Mouse (Mus musculus) hindbrain, embryonic 13.5 days (tissue): ENCODE measurements around the gene Tmem183a. TPM values are rescaled to one million over a fixed set of nuclear protein-coding genes. Genes with fewer than 3 reads are reported as not detected.

Experiments used
- ATAC-seq: fragments of 200-750 bp; cut with Nextera tagmentation; 2 replicates; pipeline ENCODE4 v1.8.0; 2017; ENCODE audit warnings: moderate TSS enrichment; ENCODE audit not compliant: low FRiP score
- H3K27ac ChIP-seq: fragments of 300-500 bp; sonication (generic); 2 replicates; pipeline ENCODE4 v1.5.1; 2015; ENCODE audit warnings: inconsistent platforms, mild to moderate bottlenecking, moderate library complexity
- H3K27me3 ChIP-seq: fragments of 300-500 bp; sonication (generic); 2 replicates; pipeline ENCODE4 v1.6.1; 2015; ENCODE audit warnings: mild to moderate bottlenecking, inconsistent platforms
- H3K36me3 ChIP-seq: fragments of 300-500 bp; sonication (generic); 2 replicates; pipeline ENCODE4 v1.6.1; 2015; ENCODE audit warnings: mild to moderate bottlenecking, inconsistent platforms
- H3K4me1 ChIP-seq: fragments of 300-500 bp; sonication (generic); replicated peaks from 2 replicates; pipeline ENCODE4 v1.6.1; 2015; ENCODE audit warnings: inconsistent platforms
- H3K4me2 ChIP-seq: fragments of 300-500 bp; sonication (generic); 2 replicates; pipeline ENCODE4 v1.6.1; 2015; ENCODE audit warnings: inconsistent platforms, mild to moderate bottlenecking, moderate library complexity
- H3K4me3 ChIP-seq: fragments of 300-500 bp; sonication (generic); 2 replicates; pipeline ENCODE4 v1.5.1; 2015; ENCODE audit warnings: mild to moderate bottlenecking, inconsistent platforms
- H3K9ac ChIP-seq: fragments of 300-500 bp; sonication (generic); 2 replicates; pipeline ENCODE4 v1.6.1; 2015; ENCODE audit warnings: mild to moderate bottlenecking, inconsistent platforms
- H3K9me3 ChIP-seq: fragments of 300-500 bp; sonication (generic); 2 replicates; pipeline ENCODE4 v1.6.1; 2016; ENCODE audit warnings: inconsistent platforms
- WGBS: fragments of 180-500 bp; shearing (Covaris S2); methylation state at CpG from one replicate; pipeline ENCODE4 v1.1.7; 2015; 5-methylcytosine and 5-hydroxymethylcytosine counted together
- polyA plus RNA-seq: library from polyadenylated mRNA; unstranded; fragments of >200 nt; fragmentation: Nextera tagmentation; extraction: Ambion mirVana; gene quantifications from 2 replicates; pipeline ENCODE4 v1.2.1, GENCODE M21; 2015

Tmem183a gene
- polyA plus RNA-seq, 1 experiment from 2014 or later = 128 TPM

- H3K4me2 ChIP-seq = no peak overlapping the region
- peaks cover 15% of the 10 kb centered on the region for H3K27me3 ChIP-seq
- peaks cover 13% of the 10 kb centered on the region for H3K36me3 ChIP-seq
- H3K27ac ChIP-seq = no peak overlapping the region
- whole genome bisulfite sequencing = 93% methylated on average over 9 of the region's 9 CpGs
- no peak for ATAC-seq
- H3K9me3 ChIP-seq = no peaks in the 10 kb centered on the region
- no peak overlapping the region for H3K9ac ChIP-seq
- H3K4me1 ChIP-seq = peaks cover 16% of the 10 kb centered on the region
- H3K4me3 ChIP-seq = no peak overlapping the region
Observed at GRCm38 (mm10) chr1:134304940-134305339, 56.8 kb downstream of the Tmem183a start.

- WGBS = 30% methylated on average over 8 of the region's 8 CpGs
- H3K9ac ChIP-seq = peak overlapping the region; percentile 29; the same call in 1 of the 2 replicates
- H3K9me3 ChIP-seq = no peaks in the 10 kb centered on the region
- no peak overlapping the region for H3K4me3 ChIP-seq
- peak overlapping the region; percentile 79 for H3K27ac ChIP-seq
- peaks cover 37% of the 10 kb centered on the region for H3K27me3 ChIP-seq
- peaks cover 7% of the 10 kb centered on the region; the same call in 1 of the 2 replicates for H3K36me3 ChIP-seq
- H3K4me2 ChIP-seq = no peak overlapping the region
- peaks cover 31% of the 10 kb centered on the region for H3K4me1 ChIP-seq
- no peak for ATAC-seq
Observed at GRCm38 (mm10) chr1:134302568-134303238, 59.1 kb downstream of the Tmem183a start.

- Histone ChIP-seq H3K36me3 (no peaks in the 10 kb centered on the region; the same call in 1 of the 2 replicates), H3K27ac (no peak overlapping the region), H3K9me3 (no peaks in the 10 kb centered on the region), H3K4me2 (peak overlapping the region; percentile 86), H3K9ac (peak overlapping the region; percentile 76), H3K4me1 (peaks cover 31% of the 10 kb centered on the region), H3K27me3 (peaks cover 48% of the 10 kb centered on the region), H3K4me3 (peak overlapping the region; percentile 52)
- ATAC-seq = peak; percentile 65
- 9% methylated on average over 44 of the region's 59 CpGs for WGBS
Observed at GRCm38 (mm10) chr1:134298636-134299411, 63.0 kb downstream of the Tmem183a start.

- Histone ChIP-seq H3K36me3 (no peaks in the 10 kb centered on the region), H3K27ac (no peak overlapping the region), H3K9ac (no peak overlapping the region), H3K27me3 (peaks cover 48% of the 10 kb centered on the region), H3K4me3 (no peak overlapping the region), H3K4me2 (no peak overlapping the region), H3K9me3 (no peaks in the 10 kb centered on the region), H3K4me1 (peaks cover 23% of the 10 kb centered on the region)
- WGBS = 86% methylated on average over 8 of the region's 8 CpGs
- no peak for ATAC-seq
Observed at GRCm38 (mm10) chr1:134297265-134297664, 64.5 kb downstream of the Tmem183a start.

Other genes starting within 250 kb of the Tmem183a start
- gene Chil1, start 179.8 kb downstream of the Tmem183a start, polyA plus RNA-seq = 2.8 and 3.2 TPM in 2 replicates
- gene Mybph, start 168.5 kb downstream of the Tmem183a start, polyA plus RNA-seq = 0.83 and 1.9 TPM in 2 replicates
- 10.2 and 10.6 TPM in 2 replicates for gene Adora1, start 126.5 kb downstream of the Tmem183a start, polyA plus RNA-seq
- 3.6 and 3.8 TPM in 2 replicates for gene Myog, start 72.0 kb downstream of the Tmem183a start, polyA plus RNA-seq
- gene Ppfia4, start 29.1 kb downstream of the Tmem183a start, polyA plus RNA-seq = 10.9 and 12.3 TPM in 2 replicates
- not detected in 2 replicates for gene 4933406M09Rik, start 24.0 kb upstream of the Tmem183a start, polyA plus RNA-seq
- 19.0 and 19.9 TPM in 2 replicates for gene Cyb5r1, start 43.6 kb upstream of the Tmem183a start, polyA plus RNA-seq
- 69.8 and 72.0 TPM in 2 replicates for gene Adipor1, start 53.4 kb upstream of the Tmem183a start, polyA plus RNA-seq
- gene Klhl12, start 93.6 kb upstream of the Tmem183a start, polyA plus RNA-seq = 33.2 and 35.0 TPM in 2 replicates
- 62.9 and 67.3 TPM in 2 replicates for gene Rabif, start 132.7 kb upstream of the Tmem183a start, polyA plus RNA-seq
- not detected in 2 replicates for gene Mgat4e, start 187.7 kb upstream of the Tmem183a start, polyA plus RNA-seq
- 99.4 and 103 TPM in 2 replicates for gene Kdm5b, start 198.2 kb upstream of the Tmem183a start, polyA plus RNA-seq